16 mouse cellular contexts compared by ENCODE assay signal in genomic region chr7:92479748-92480147, GRCm38 (mm10).
DNase-seq lines count a peak whose midpoint lies in the region.
"Had no signal": no experiment of that assay in that cellular context is flagged by ENCODE, and none has a peak within 500 bp of the region (broad histone marks: within the 10 kb centered on the region; RNA-seq: fewer than 3 reads in every experiment).

No protein-coding gene starts in this region.

- DNase-seq in cerebellum, adult 9-11 months: peak; percentile 24
- DNase-seq in cerebellum, adult 11-12 months: no peak
- peak; percentile 25 for DNase-seq in 3T3-L1 (ENCODE audit: low read depth, low spot score)
- DNase-seq in Muller cell, postnatal 12 days (ENCODE audit: inconsistent ontology term): peak; percentile 72
- peak; percentile 7 to 29 for DNase-seq in cerebellum, postnatal 25 days
- no peak for DNase-seq in adrenal gland, postnatal 25 days
- DNase-seq in right cerebral cortex, adult 18-20 months: no peak
- DNase-seq in adrenal gland, adult 8-10 months: no peak
- DNase-seq: adrenal gland, adult 2 months; embryo, embryonic 11 days; gastrocnemius, postnatal 10 days; gastrocnemius, postnatal 36 days; heart, adult 11 months; heart, postnatal 10 days; heart, postnatal 36 days; kidney, adult 2 months had no signal

Comparison
In these comparisons a context has a peak if more than half of its experiments do, and no peak if none do; other contexts are left out.
1. DNase-seq: peak in cerebellum, adult 9-11 months (single experiment), 3T3-L1 (single experiment), Muller cell, postnatal 12 days (single experiment) and cerebellum, postnatal 25 days (2 of 2); none in cerebellum, adult 11-12 months (single experiment), adrenal gland, postnatal 25 days (single experiment), right cerebral cortex, adult 18-20 months (single experiment) and adrenal gland, adult 8-10 months (single experiment).